Mouse (Mus musculus) ES-E14 (cell line): ENCODE measurements at regions not wholly inside any gene's neighbourhood (a gene's known extent, or its start where the extent isn't known, plus 50 kb on each side); places are given as distances from the start of the nearest gene placed in this dataset.

ENCODE experiments used
- DNase-seq: peaks from one replicate; pipeline ENCODE4 v3.0.0-alpha.2; 2013; ENCODE audit warnings: low read depth, low spot score
- H3K27ac ChIP-seq: 2 replicates; pipeline ENCODE4 v1.5.1; 2012; ENCODE audit warnings: low read depth, mild to moderate bottlenecking, low read length, moderate library complexity, mixed read lengths; ENCODE audit not compliant: poor library complexity, insufficient read depth, severe bottlenecking
- H3K36me3 ChIP-seq: 2 replicates; pipeline ENCODE4 v1.6.1; 2012; ENCODE audit warnings: mild to moderate bottlenecking, low read length, moderate library complexity, mixed read lengths; ENCODE audit not compliant: control insufficient read depth, poor library complexity, insufficient read depth, severe bottlenecking
- H3K4me1 ChIP-seq, 2 experiments: fragments of 150-350 bp in 1 of 2; sonication (generic) in 1 of 2; 2 replicates each; pipeline ENCODE4 v1.6.1; 2012; ENCODE audit warnings: low read length in 2 of 2, mild to moderate bottlenecking in 1 of 2, mixed read lengths in 1 of 2; ENCODE audit not compliant: control insufficient read depth in 2 of 2, insufficient read depth in 2 of 2, poor library complexity in 1 of 2
- H3K4me3 ChIP-seq, 2 experiments: fragments of 150-350 bp in 1 of 2; sonication (generic) in 1 of 2; 2 replicates each; pipeline ENCODE4 v1.5.1; 2012; ENCODE audit warnings: low read length in 2 of 2, low read depth in 1 of 2, mild to moderate bottlenecking in 1 of 2, mixed read lengths in 1 of 2; ENCODE audit not compliant: insufficient read depth in 1 of 2, poor library complexity in 1 of 2, severe bottlenecking in 1 of 2
- H3K9ac ChIP-seq: 2 replicates; pipeline ENCODE4 v1.6.1; 2012; ENCODE audit warnings: low read depth, mild to moderate bottlenecking, low read length, mixed read lengths; ENCODE audit not compliant: poor library complexity, insufficient read depth, severe bottlenecking
- H3K9me3 ChIP-seq: fragments of 150-350 bp; sonication (generic); 2 replicates; pipeline ENCODE4 v1.6.1; 2012; ENCODE audit warnings: low read depth, mild to moderate bottlenecking, low read length; ENCODE audit not compliant: control insufficient read depth, insufficient read depth
- CHD2 ChIP-seq: IDR thresholded peaks from 2 replicates; pipeline ENCODE4 v1.6.1; 2014; ENCODE audit warnings: mild to moderate bottlenecking, low read depth, low read length, inconsistent platforms
- HCFC1 ChIP-seq: IDR thresholded peaks from 2 replicates; pipeline ENCODE4 v1.6.1; 2012; ENCODE audit warnings: low read length, inconsistent platforms, borderline replicate concordance; ENCODE audit not compliant: insufficient read depth
- MAFK ChIP-seq: IDR thresholded peaks from 2 replicates; pipeline ENCODE4 v1.6.1; 2014; ENCODE audit warnings: mild to moderate bottlenecking, low read depth, low read length, inconsistent platforms; ENCODE audit not compliant: insufficient read depth
- ZC3H11A ChIP-seq: IDR thresholded peaks from 2 replicates; pipeline ENCODE4 v1.6.1; 2012; ENCODE audit warnings: low read depth, mild to moderate bottlenecking, inconsistent platforms, low read length, borderline replicate concordance
- ZNF384 ChIP-seq: IDR thresholded peaks from 2 replicates; pipeline ENCODE4 v1.6.1; 2012; ENCODE audit warnings: low read depth, low read length, inconsistent platforms
- in situ Hi-C, 2 experiments: fragments of 600-800 bp; cut with MboI; formaldehyde crosslinking; loops; one replicate each; pipeline ENCODE4 v1.15.1; 2025; ENCODE audit warnings: low sequenced_read_pairs in 2 of 2, inconsistent platforms in 1 of 2; ENCODE audit not compliant: unreplicated experiment in 2 of 2

DNA sequence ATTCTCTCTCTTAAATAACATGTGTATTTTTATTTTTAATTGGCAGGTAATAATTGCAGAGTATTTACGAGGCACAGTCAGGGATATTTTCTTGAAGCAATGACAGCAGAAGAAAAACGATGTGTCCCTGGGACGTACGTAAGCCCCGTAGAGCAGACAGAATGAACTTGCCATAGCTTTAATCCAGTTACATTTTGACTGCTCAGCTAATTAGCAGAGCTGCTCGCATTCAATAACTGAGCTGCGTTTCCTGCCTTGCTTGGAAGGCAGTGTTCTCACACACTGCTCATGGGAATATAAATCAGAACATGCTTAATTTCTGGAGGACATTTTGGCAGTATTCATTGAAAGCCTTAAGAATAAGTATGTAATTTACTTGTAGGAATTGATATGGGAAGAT, 78.6 kb upstream of the Auts2 start:
- DNase-seq: no peak
- TF ChIP-seq CHD2: no peak
- no peak for TF ChIP-seq MAFK
- TF ChIP-seq HCFC1: no peak
- TF ChIP-seq ZC3H11A: no peak
- no peak for TF ChIP-seq ZNF384

DNA sequence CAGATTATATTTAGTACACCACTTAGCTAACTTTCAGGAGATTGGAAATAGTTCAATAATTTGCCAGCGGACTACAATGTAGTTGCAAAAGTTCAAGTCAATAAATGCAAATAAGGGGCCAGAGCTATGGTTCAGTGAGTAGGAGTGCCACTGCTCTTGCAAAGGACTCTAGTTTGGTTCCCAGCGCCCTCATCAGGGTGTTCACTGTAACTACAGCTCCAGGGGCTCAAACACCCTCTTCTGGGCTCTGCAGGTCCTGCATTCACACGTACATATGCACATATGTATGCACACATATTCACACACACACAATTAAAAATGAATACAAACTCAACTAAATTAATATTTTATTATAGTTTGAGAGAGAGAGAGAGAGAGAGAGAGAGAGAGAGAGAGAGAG, 74.1 kb upstream of the Auts2 start:
- Histone ChIP-seq H3K4me1 (no peaks in the 10 kb centered on the region; a peak in 1 of 4 replicates), H3K4me3 (no peak overlapping the region)

More for the DNA sequence above, 78.6 kb upstream of the Auts2 start:
- in situ Hi-C loops: no loop called here
- Histone ChIP-seq H3K27ac (no peak overlapping the region), H3K9ac (no peak overlapping the region), H3K9me3 (no peaks in the 10 kb centered on the region), H3K36me3 (no peaks in the 10 kb centered on the region), H3K4me1 (no peaks in the 10 kb centered on the region), H3K4me3 (no peak overlapping the region)

DNA sequence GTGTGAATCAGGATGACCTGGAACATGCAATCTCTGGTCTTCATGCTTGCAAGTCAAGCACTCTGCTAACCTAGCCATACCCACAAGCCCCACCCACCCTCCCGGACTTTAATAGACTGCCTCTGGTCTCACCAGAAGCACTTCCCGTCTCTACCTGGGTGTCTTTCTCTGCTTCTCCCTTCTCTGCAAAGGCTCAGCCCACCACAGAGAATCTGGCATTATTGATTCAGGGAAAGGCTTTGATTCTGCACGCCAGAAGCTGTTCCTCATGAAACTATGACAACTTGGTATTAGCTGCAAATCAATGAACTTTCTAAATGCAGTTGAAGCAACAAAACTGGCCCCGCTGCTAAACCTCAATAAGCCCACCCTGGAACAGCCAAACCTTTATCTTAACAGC, 66.1 kb upstream of the Auts2 start:
- in situ Hi-C loops: no loop called here
- H3K9me3 ChIP-seq: no peaks in the 10 kb centered on the region
- no peak for DNase-seq
- no peak overlapping the region for H3K9ac ChIP-seq
- no peak overlapping the region for H3K27ac ChIP-seq
- no peak for TF ChIP-seq ZNF384
- TF ChIP-seq ZC3H11A: no peak
- TF ChIP-seq CHD2: no peak
- TF ChIP-seq HCFC1: no peak
- H3K4me3 ChIP-seq: no peak overlapping the region
- no peaks in the 10 kb centered on the region; a peak in 1 of 4 replicates for H3K4me1 ChIP-seq
- H3K36me3 ChIP-seq: no peaks in the 10 kb centered on the region

More for the DNA sequence above, 74.1 kb upstream of the Auts2 start:
- Histone ChIP-seq H3K9me3 (no peaks in the 10 kb centered on the region), H3K27ac (no peak overlapping the region), H3K9ac (no peak overlapping the region), H3K36me3 (no peaks in the 10 kb centered on the region)
- in situ Hi-C loops: no loop called here
- TF ChIP-seq HCFC1: no peak
- TF ChIP-seq ZNF384: no peak
- peak; percentile 56 for TF ChIP-seq ZC3H11A
- no peak for TF ChIP-seq MAFK
- TF ChIP-seq CHD2: no peak
- peak; percentile 40 for DNase-seq

DNA sequence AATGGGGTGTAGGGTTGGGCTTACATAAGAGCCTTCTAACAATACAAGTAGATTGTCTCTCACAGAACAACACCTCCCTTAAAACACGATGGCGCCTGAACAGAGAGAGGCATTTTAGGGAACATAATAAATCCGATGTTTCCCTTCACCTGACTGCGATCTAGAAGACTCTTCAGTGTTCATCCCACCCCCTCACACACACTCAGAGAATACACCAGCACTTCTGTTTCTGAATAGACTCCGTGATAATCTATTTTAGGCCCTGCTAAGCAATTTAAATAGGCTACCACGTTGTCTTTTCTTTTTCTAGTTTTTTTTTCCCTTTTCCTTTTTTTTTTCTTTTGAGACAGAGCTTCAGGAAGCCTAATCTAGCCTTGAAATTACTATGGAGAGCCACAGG, 63.1 kb upstream of the Auts2 start:
- H3K27ac ChIP-seq: no peak overlapping the region
- in situ Hi-C loops: no loop called here
- no peaks in the 10 kb centered on the region for H3K36me3 ChIP-seq
- no peak overlapping the region for H3K9ac ChIP-seq
- H3K4me3 ChIP-seq: no peak overlapping the region
- H3K9me3 ChIP-seq: no peaks in the 10 kb centered on the region
- TF ChIP-seq ZC3H11A (no peak), CHD2 (no peak), HCFC1 (no peak)
- H3K4me1 ChIP-seq: no peaks in the 10 kb centered on the region
- no peak for DNase-seq

DNA sequence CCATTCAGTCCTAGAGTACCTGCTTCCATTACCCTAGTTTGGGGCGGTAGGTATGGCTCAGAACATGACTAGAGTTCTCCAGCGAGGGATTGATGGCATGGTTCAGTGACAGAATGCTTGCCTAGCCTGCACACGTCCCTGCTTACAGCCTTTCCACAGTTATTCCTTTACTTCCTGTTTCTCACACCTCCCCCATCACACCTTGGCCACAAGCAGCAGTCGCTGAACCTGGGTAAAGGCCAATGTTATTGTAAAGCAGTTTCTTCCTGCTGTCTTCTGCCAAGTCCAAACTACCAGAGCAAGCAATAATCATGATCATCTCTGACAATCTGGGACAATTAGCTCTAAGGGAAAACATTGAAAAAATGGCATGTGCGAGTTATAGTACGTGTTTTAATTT, 51.7 kb upstream of the Auts2 start:
- no peak for TF ChIP-seq ZNF384
- TF ChIP-seq MAFK: no peak
- no peak for TF ChIP-seq ZC3H11A
- TF ChIP-seq HCFC1: no peak
- no peak for TF ChIP-seq CHD2
- Histone ChIP-seq H3K27ac (no peak overlapping the region), H3K4me3 (no peak overlapping the region), H3K36me3 (no peaks in the 10 kb centered on the region), H3K9me3 (no peaks in the 10 kb centered on the region), H3K9ac (no peak overlapping the region), H3K4me1 (no peaks in the 10 kb centered on the region)
- in situ Hi-C loops: no loop called here
- DNase-seq: no peak
